Mouse (Mus musculus) ovary, postnatal 14 days (tissue): Measurements from ENCODE around the gene Fstl1.
A peak's percentile ranks its signal among the peaks of the same experiment; 100 is the strongest.

Experiments
- DNase-seq: peaks from one replicate; pipeline ENCODE4 v3.0.0; 2022; ENCODE audit warnings: low spot score

Fstl1 gene

GRCm38 (mm10) chr16:37823949-37824348, 47.3 kb downstream of the Fstl1 start:
- no peak for DNase-seq

GRCm38 (mm10) chr16:37824778-37825505, 48.3 kb downstream of the Fstl1 start:
- DNase-seq: no peak

GRCm38 (mm10) chr16:37826286-37826685, 49.6 kb downstream of the Fstl1 start:
- no peak for DNase-seq

- DNase-seq: no peak
Observed at GRCm38 (mm10) chr16:37831041-37831440, 54.4 kb downstream of the Fstl1 start.

GRCm38 (mm10) chr16:37837571-37837970, 60.9 kb downstream of the Fstl1 start:
- no peak for DNase-seq

- DNase-seq: no peak
Observed at GRCm38 (mm10) chr16:37842439-37842838, 65.8 kb downstream of the Fstl1 start.

GRCm38 (mm10) chr16:37843740-37844139, 67.1 kb downstream of the Fstl1 start:
- no peak for DNase-seq

- DNase-seq: no peak
Observed at GRCm38 (mm10) chr16:37845202-37845925, 68.7 kb downstream of the Fstl1 start.

- no peak for DNase-seq
Observed at GRCm38 (mm10) chr16:37847081-37847480, 70.4 kb downstream of the Fstl1 start.

- no peak for DNase-seq
Observed at GRCm38 (mm10) chr16:37851366-37851765, 74.7 kb downstream of the Fstl1 start.

- DNase-seq: no peak
Observed at GRCm38 (mm10) chr16:37853279-37853678, 76.6 kb downstream of the Fstl1 start.

- DNase-seq: no peak
Observed at GRCm38 (mm10) chr16:37854054-37854453, 77.4 kb downstream of the Fstl1 start.

GRCm38 (mm10) chr16:37854593-37854992, 77.9 kb downstream of the Fstl1 start:
- DNase-seq: no peak

- no peak for DNase-seq
Observed at GRCm38 (mm10) chr16:37855583-37855982, 78.9 kb downstream of the Fstl1 start.

GRCm38 (mm10) chr16:37856327-37856726, 79.7 kb downstream of the Fstl1 start:
- no peak for DNase-seq

GRCm38 (mm10) chr16:37857495-37857894, 80.8 kb downstream of the Fstl1 start:
- no peak for DNase-seq

- no peak for DNase-seq
Observed at GRCm38 (mm10) chr16:37860213-37860612, 83.5 kb downstream of the Fstl1 start.

- no peak for DNase-seq
Observed at GRCm38 (mm10) chr16:37861029-37861428, 84.4 kb downstream of the Fstl1 start, which contains the start of gene Gm36028. TSS of gene Gm36028 (minus strand) at chr16:37861146.

GRCm38 (mm10) chr16:37863876-37864275, 87.2 kb downstream of the Fstl1 start:
- DNase-seq: no peak

GRCm38 (mm10) chr16:37865841-37866240, 89.2 kb downstream of the Fstl1 start:
- DNase-seq: no peak

- DNase-seq: peak; percentile 79
Observed at GRCm38 (mm10) chr16:37867791-37868505, 91.3 kb downstream of the Fstl1 start, which contains the start of gene Lrrc58. TSS of gene Lrrc58 (plus strand) at chr16:37868389.
